Mouse (Mus musculus): ENCODE data around the gene Prr5l. TPM values are rescaled to one million over a fixed set of nuclear protein-coding genes. Genes with fewer than 3 reads are reported as not detected.

Gene Prr5l
- polyA plus RNA-seq (2014; fragmentation: Nextera tagmentation; extraction: Ambion mirVana), result 8.2 and 10.5 TPM in 2 replicates

DNA sequence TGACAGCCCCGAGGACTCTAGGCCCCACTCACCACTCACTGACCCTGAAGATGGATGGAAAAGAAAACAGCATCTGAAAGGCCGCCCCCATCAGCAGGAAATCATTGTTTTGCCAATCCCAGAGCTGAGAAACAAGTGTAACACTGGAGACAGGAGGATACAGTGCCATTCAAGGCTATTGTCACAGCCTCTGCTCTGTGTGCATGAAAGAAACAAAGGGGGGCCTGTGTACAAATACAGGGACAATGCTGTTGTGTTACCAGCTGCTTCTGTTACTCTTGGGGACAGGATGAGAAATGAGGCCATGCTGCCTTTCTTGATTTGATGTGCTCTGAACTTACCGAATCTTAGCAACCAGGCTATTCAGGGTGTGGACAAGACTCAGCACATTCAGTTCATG lies at the start of gene Prr5l:
Gene Prr5l (minus strand): TSS at position 30 of the 400 bp plus-strand sequence.
- no peak within 1 kb of the TSS for H3K9ac ChIP-seq (replicated peaks; ENCODE audit: low read depth, low read length)
- ATAC-seq (ENCODE audit: insufficient number of reproducible peaks, insufficient read depth, low FRiP score, low read depth), result no peak
- no peaks in the 10 kb centered on the region for H3K27me3 ChIP-seq (ENCODE audit: control insufficient read depth, insufficient read depth, low read length)
- no peaks in the 10 kb centered on the region for H3K9me3 ChIP-seq (ENCODE audit: control insufficient read depth, low read depth, low read length)
- no peaks in the 10 kb centered on the region for H3K36me3 ChIP-seq (ENCODE audit: control insufficient read depth, insufficient read depth, low read length)
- no peak within 1 kb of the TSS for H3K27ac ChIP-seq (ENCODE audit: low read length)
- H3K4me3 ChIP-seq (ENCODE audit: low read depth, low read length), result no peak within 1 kb of the TSS
- WGBS, result 51% methylated on average over 3 of the region's 3 CpGs
- no peaks in the 10 kb centered on the region for H3K4me1 ChIP-seq (ENCODE audit: control insufficient read depth, insufficient read depth, low read length)
- no peak within 1 kb of the TSS for H3K4me2 ChIP-seq (replicated peaks; ENCODE audit: low read depth, low read length)

DNA sequence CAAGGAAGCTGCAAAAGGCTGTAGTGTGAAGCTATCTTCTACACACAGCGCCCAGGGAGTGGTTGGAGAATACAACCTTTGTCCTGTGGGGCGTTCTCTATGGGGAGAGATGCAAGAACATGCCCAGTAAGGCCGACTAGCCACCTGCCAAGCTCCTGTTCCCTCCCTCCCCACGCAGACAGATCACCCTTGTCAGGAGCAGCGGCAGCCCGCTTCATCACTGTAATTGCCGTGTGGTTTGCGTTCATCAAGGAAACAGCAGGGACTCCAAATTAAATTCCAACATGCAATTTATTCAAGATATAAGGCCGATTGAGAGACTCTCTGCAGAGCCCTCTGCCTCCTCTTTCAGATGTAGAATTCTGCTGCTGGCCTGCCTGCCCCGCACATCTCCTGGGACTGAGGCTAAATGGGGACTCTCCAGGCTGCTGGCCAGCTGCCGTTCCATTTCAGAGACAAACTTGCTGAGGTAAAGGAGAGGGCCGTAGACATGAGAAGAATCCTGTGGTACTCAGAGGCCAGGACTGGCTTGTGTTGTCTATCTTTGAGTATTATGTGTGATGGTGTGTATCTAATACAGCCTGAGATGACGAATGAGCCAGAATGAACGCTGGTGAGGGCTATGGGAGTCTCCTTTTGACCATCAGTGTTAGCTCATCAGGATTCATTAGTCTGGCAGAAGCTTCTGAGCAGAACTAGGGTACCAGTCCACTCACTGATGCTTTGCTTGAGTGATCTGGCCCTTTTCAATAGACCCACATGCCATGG lies 49.5 kb upstream of the Prr5l start:
- H3K4me3 ChIP-seq (ENCODE audit: low read depth, low read length), result no peak overlapping the region
- no peak; the same call in 1 of the 2 replicates for ATAC-seq (ENCODE audit: insufficient number of reproducible peaks, insufficient read depth, low FRiP score, low read depth)
- 76% methylated on average over 14 of the region's 14 CpGs for WGBS
- no peak overlapping the region for H3K9ac ChIP-seq (replicated peaks; ENCODE audit: low read depth, low read length)
- no peaks in the 10 kb centered on the region for H3K4me1 ChIP-seq (ENCODE audit: control insufficient read depth, insufficient read depth, low read length)
- no peaks in the 10 kb centered on the region for H3K27me3 ChIP-seq (ENCODE audit: control insufficient read depth, insufficient read depth, low read length)
- no peaks in the 10 kb centered on the region for H3K36me3 ChIP-seq (ENCODE audit: control insufficient read depth, insufficient read depth, low read length)
- no peak overlapping the region for H3K27ac ChIP-seq (ENCODE audit: low read length)
- no peaks in the 10 kb centered on the region for H3K9me3 ChIP-seq (ENCODE audit: control insufficient read depth, low read depth, low read length)
- H3K4me2 ChIP-seq (replicated peaks; ENCODE audit: low read depth, low read length), result no peak overlapping the region

DNA sequence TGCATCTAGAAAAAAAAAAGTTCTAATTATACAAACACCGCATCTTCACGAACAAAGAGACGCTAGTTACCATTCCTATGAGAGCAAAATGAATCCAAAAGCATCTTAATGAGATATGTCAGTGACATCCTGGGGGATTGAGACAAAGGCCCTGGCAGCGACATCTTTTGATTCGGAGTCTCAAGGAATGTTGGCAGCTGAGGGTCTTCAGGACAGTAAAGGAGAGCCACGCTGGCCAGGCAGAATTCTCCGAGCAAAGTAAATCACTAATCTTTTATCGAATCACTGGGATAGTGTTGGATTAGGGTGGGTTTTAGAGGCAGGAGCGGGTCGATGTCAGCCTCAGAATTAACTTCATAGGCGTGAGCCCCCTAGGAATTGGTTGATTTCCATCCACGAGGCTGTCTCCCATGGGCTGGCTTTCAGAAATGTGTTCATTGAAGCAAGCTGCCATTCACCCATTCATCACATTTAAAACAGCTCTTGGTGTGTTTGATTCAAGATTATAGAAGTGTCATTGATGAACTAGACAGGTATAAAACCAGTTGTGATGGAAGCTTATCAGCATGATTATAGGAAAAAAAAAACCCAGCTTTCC lies 42.9 kb upstream of the Prr5l start:
- no peaks in the 10 kb centered on the region for H3K36me3 ChIP-seq (ENCODE audit: control insufficient read depth, insufficient read depth, low read length)
- no peak for ATAC-seq (ENCODE audit: insufficient number of reproducible peaks, insufficient read depth, low FRiP score, low read depth)
- H3K4me3 ChIP-seq (ENCODE audit: low read depth, low read length), result no peak overlapping the region
- no peaks in the 10 kb centered on the region for H3K9me3 ChIP-seq (ENCODE audit: control insufficient read depth, low read depth, low read length)
- no peak overlapping the region for H3K4me2 ChIP-seq (replicated peaks; ENCODE audit: low read depth, low read length)
- 0 out of 2 replicates have a peak, but pooled peaks cover 3% of the 10 kb centered on the region for H3K4me1 ChIP-seq (ENCODE audit: control insufficient read depth, insufficient read depth, low read length)
- 83% methylated on average over 12 of the region's 12 CpGs for WGBS
- no peak overlapping the region for H3K9ac ChIP-seq (replicated peaks; ENCODE audit: low read depth, low read length)
- H3K27ac ChIP-seq (ENCODE audit: low read length), result no peak overlapping the region
- H3K27me3 ChIP-seq (ENCODE audit: control insufficient read depth, insufficient read depth, low read length), result no peaks in the 10 kb centered on the region

DNA sequence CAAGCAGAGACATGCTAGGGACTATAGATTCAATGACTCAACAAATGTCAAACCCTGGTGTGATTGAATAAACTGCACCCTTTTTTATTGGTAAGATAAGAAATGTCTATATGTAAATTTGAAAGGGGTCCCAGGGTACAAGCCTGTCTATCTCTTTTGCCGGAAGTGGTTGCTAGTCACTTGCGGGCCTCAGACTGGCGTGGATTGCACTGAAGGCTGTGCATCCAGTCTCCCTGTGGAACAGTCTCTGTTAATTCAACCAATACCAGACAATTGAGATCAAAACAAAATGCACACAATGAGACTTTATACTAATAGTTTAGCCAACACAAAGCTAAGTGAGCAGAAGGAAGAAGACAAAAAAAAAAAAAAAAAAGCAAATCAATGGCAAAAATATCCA lies 42.4 kb upstream of the Prr5l start:
- WGBS, result 90% methylated on average over 3 of the region's 3 CpGs
- Histone ChIP-seq H3K4me2 (replicated peaks; ENCODE audit: low read depth, low read length) (no peak overlapping the region), H3K9ac (replicated peaks; ENCODE audit: low read depth, low read length) (no peak overlapping the region), H3K9me3 (ENCODE audit: control insufficient read depth, low read depth, low read length) (no peaks in the 10 kb centered on the region), H3K27ac (ENCODE audit: low read length) (no peak overlapping the region), H3K27me3 (ENCODE audit: control insufficient read depth, insufficient read depth, low read length) (no peaks in the 10 kb centered on the region), H3K4me1 (ENCODE audit: control insufficient read depth, insufficient read depth, low read length) (0 out of 2 replicates have a peak, but pooled peaks cover 3% of the 10 kb centered on the region), H3K4me3 (ENCODE audit: low read depth, low read length) (no peak overlapping the region), H3K36me3 (ENCODE audit: control insufficient read depth, insufficient read depth, low read length) (no peaks in the 10 kb centered on the region)
- ATAC-seq (ENCODE audit: insufficient number of reproducible peaks, insufficient read depth, low FRiP score, low read depth), result no peak

DNA sequence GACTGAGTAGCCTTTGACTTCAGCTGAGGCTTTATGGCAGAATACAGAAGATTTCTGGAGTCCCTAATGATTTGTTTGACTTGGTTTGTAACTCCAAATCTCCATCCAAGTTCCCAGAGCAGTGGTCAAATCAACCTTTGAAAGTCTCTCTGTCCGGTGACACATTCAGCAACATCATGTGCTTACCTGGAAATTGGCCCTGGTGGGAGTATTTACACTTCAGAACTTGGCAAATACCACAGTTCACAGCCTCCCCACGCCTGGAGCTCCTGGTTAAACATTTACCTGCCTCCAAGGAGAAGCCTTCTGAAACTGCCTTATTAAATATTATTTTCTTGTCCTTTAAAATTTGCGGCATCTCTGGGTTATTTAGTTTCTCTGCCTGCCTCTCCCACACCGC lies 40.4 kb upstream of the Prr5l start:
- H3K4me2 ChIP-seq (replicated peaks; ENCODE audit: low read depth, low read length), result no peak overlapping the region
- H3K9ac ChIP-seq (replicated peaks; ENCODE audit: low read depth, low read length), result no peak overlapping the region

DNA sequence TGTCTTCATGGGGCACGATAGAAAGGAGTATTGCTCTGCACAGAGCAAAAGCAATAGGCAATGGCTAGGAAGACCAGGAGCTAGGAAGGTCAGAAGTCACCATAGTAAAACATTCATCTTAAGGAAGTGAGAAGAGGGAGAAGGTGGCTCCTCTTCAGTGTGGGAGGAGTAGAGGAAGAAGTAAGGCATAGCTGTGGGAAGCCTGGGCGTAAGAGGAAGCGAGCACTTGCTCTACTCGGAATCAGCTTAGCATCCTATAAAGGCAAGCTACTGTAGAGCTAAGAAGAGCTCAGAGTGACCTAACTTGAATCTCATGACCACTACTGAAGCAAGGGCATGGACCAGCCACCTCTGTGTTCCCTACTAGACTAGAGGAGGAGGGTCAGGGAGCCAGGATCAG lies 39.5 kb upstream of the Prr5l start:
- Histone ChIP-seq H3K4me2 (replicated peaks; ENCODE audit: low read depth, low read length) (no peak overlapping the region), H3K9ac (replicated peaks; ENCODE audit: low read depth, low read length) (no peak overlapping the region), H3K4me1 (ENCODE audit: control insufficient read depth, insufficient read depth, low read length) (0 out of 2 replicates have a peak, but pooled peaks cover 3% of the 10 kb centered on the region), H3K27me3 (ENCODE audit: control insufficient read depth, insufficient read depth, low read length) (no peaks in the 10 kb centered on the region), H3K36me3 (ENCODE audit: control insufficient read depth, insufficient read depth, low read length) (no peaks in the 10 kb centered on the region), H3K9me3 (ENCODE audit: control insufficient read depth, low read depth, low read length) (no peaks in the 10 kb centered on the region), H3K4me3 (ENCODE audit: low read depth, low read length) (no peak overlapping the region), H3K27ac (ENCODE audit: low read length) (no peak overlapping the region)
- no peak for ATAC-seq (ENCODE audit: insufficient number of reproducible peaks, insufficient read depth, low FRiP score, low read depth)
- 87% methylated on average over 4 of the region's 4 CpGs for WGBS

More for the DNA sequence above, 40.4 kb upstream of the Prr5l start:
- ATAC-seq (ENCODE audit: insufficient number of reproducible peaks, insufficient read depth, low FRiP score, low read depth), result peak; percentile 79
- 67% methylated on average over 4 of the region's 4 CpGs for WGBS
- H3K27me3 ChIP-seq (ENCODE audit: control insufficient read depth, insufficient read depth, low read length), result no peaks in the 10 kb centered on the region
- H3K4me3 ChIP-seq (ENCODE audit: low read depth, low read length), result no peak overlapping the region
- H3K4me1 ChIP-seq (ENCODE audit: control insufficient read depth, insufficient read depth, low read length), result 0 out of 2 replicates have a peak, but pooled peaks cover 3% of the 10 kb centered on the region
- no peaks in the 10 kb centered on the region for H3K9me3 ChIP-seq (ENCODE audit: control insufficient read depth, low read depth, low read length)
- no peaks in the 10 kb centered on the region for H3K36me3 ChIP-seq (ENCODE audit: control insufficient read depth, insufficient read depth, low read length)
- no peak overlapping the region; the same call in 1 of the 2 replicates for H3K27ac ChIP-seq (ENCODE audit: low read length)

DNA sequence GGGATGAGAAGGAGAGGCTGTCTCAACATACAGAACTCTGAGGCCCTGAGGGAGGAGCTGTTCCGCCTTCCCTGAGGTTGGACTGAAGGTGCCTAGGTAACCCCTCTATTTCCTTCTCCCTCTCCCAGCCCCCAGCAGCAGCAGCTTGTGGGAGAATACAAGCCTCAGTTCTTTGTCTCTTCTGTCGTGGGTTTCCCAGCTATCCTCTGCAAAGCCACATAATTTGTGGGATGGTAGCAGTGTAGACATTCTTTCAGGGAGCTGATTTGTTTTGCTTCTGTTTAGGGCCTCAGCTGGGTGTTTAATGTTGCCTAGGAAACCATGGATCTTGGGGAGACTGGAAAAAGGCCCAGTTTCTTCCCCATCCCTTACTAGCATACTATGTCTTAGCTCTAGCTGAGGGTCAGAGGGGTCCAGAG lies 37.3 kb upstream of the Prr5l start:
- WGBS, result 48% methylated on average over 2 of the region's 2 CpGs
- no peak overlapping the region for H3K4me2 ChIP-seq (replicated peaks; ENCODE audit: low read depth, low read length)
- no peak for ATAC-seq (ENCODE audit: insufficient number of reproducible peaks, insufficient read depth, low FRiP score, low read depth)
- H3K4me1 ChIP-seq (ENCODE audit: control insufficient read depth, insufficient read depth, low read length), result 0 out of 2 replicates have a peak, but pooled peaks cover 3% of the 10 kb centered on the region
- no peak overlapping the region for H3K9ac ChIP-seq (replicated peaks; ENCODE audit: low read depth, low read length)
- H3K27ac ChIP-seq (ENCODE audit: low read length), result no peak overlapping the region
- no peaks in the 10 kb centered on the region for H3K36me3 ChIP-seq (ENCODE audit: control insufficient read depth, insufficient read depth, low read length)
- no peaks in the 10 kb centered on the region for H3K9me3 ChIP-seq (ENCODE audit: control insufficient read depth, low read depth, low read length)
- no peaks in the 10 kb centered on the region for H3K27me3 ChIP-seq (ENCODE audit: control insufficient read depth, insufficient read depth, low read length)
- no peak overlapping the region for H3K4me3 ChIP-seq (ENCODE audit: low read depth, low read length)

DNA sequence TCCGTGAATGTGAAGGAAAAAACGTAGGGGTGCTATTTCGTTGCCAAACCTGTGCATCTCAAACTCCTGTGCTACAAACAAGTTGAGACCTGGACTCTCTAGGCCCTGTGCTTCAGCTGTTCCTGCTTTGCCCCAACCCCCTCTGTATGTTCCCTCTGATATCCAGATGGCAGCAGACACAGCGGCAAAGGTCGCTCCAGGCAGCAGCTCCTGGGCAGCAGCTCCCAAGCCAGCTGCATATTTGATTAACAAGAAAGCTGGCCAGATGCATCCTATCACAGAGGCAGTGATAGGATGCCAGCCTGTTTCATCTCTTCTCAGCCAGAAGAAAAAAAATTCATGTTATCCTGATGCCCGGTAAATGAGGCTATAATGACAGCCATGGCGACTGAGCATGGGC lies 35.7 kb upstream of the Prr5l start:
- Histone ChIP-seq H3K36me3 (ENCODE audit: control insufficient read depth, insufficient read depth, low read length) (no peaks in the 10 kb centered on the region), H3K9ac (replicated peaks; ENCODE audit: low read depth, low read length) (no peak overlapping the region), H3K9me3 (ENCODE audit: control insufficient read depth, low read depth, low read length) (no peaks in the 10 kb centered on the region), H3K4me1 (ENCODE audit: control insufficient read depth, insufficient read depth, low read length) (no peaks in the 10 kb centered on the region), H3K27ac (ENCODE audit: low read length) (no peak overlapping the region), H3K4me2 (replicated peaks; ENCODE audit: low read depth, low read length) (no peak overlapping the region), H3K27me3 (ENCODE audit: control insufficient read depth, insufficient read depth, low read length) (no peaks in the 10 kb centered on the region), H3K4me3 (ENCODE audit: low read depth, low read length) (no peak overlapping the region)
- WGBS, result 77% methylated on average over 7 of the region's 7 CpGs
- ATAC-seq (ENCODE audit: insufficient number of reproducible peaks, insufficient read depth, low FRiP score, low read depth), result no peak
